Mouse (Mus musculus) liver, postnatal 0 days (tissue): ENCODE measurements at regions not wholly inside any gene's neighbourhood (a gene's known extent, or its start where the extent isn't known, plus 50 kb on each side); places are given as distances from the start of the nearest gene placed in this dataset.

Experiments
- ATAC-seq: fragments of 200-750 bp; cut with Nextera tagmentation; 2 replicates; pipeline ENCODE4 v1.8.0; 2017; ENCODE audit warnings: mild to moderate bottlenecking, moderate library complexity
- DNase-seq: peaks from one replicate; pipeline ENCODE4 v3.0.0-alpha.2; 2016
- H3K27ac ChIP-seq: fragments of 300-500 bp; sonication (generic); 2 replicates; pipeline ENCODE4 v1.5.1; 2014; ENCODE audit warnings: antibody characterized with exemption, moderate library complexity, mild to moderate bottlenecking, low read depth
- H3K27me3 ChIP-seq: fragments of 300-500 bp; sonication (generic); 2 replicates; pipeline ENCODE4 v1.6.1; 2014; ENCODE audit warnings: low read length, control low read depth, mixed read lengths; ENCODE audit not compliant: insufficient read depth
- H3K36me3 ChIP-seq: fragments of 300-500 bp; sonication (generic); replicated peaks from 2 replicates; pipeline ENCODE4 v1.6.1; 2014; ENCODE audit warnings: mild to moderate bottlenecking, control low read depth, low read length, moderate library complexity, mixed read lengths; ENCODE audit not compliant: insufficient read depth
- H3K4me1 ChIP-seq: fragments of 300-500 bp; sonication (generic); 2 replicates; pipeline ENCODE4 v1.6.1; 2014; ENCODE audit warnings: antibody characterized with exemption, mild to moderate bottlenecking, control low read depth; ENCODE audit not compliant: insufficient read depth
- H3K4me2 ChIP-seq: fragments of 300-500 bp; sonication (generic); 2 replicates; pipeline ENCODE4 v1.6.1; 2014; ENCODE audit warnings: low read depth, mild to moderate bottlenecking, low read length, moderate library complexity, mixed read lengths
- H3K4me3 ChIP-seq: fragments of 300-500 bp; sonication (generic); 2 replicates; pipeline ENCODE4 v1.5.1; 2014; ENCODE audit warnings: low read depth, low read length
- H3K9ac ChIP-seq: fragments of 300-500 bp; sonication (generic); replicated peaks from 2 replicates; pipeline ENCODE4 v1.6.1; 2014; ENCODE audit warnings: mild to moderate bottlenecking, moderate library complexity
- H3K9me3 ChIP-seq: fragments of 300-500 bp; sonication (generic); 2 replicates; pipeline ENCODE4 v1.6.1; 2016; ENCODE audit warnings: mild to moderate bottlenecking, control low read depth, low read length, mixed read lengths
- CTCF ChIP-seq: sonication (generic); IDR thresholded peaks from 2 replicates; pipeline ENCODE4 v1.5.1; 2016; ENCODE audit warnings: antibody characterized with exemption, low read depth
- EP300 ChIP-seq: IDR thresholded peaks from 2 replicates; pipeline ENCODE4 v1.6.1; 2016; ENCODE audit warnings: antibody characterized with exemption, low read depth, mild to moderate bottlenecking
- WGBS: fragments of 180-500 bp; shearing (Covaris S2); extraction: QIAGEN DNeasy Blood & Tissue Kit; methylation state at CpG from one replicate; pipeline ENCODE4 v1.1.7; 2014; ENCODE audit not compliant: insufficient replicate concordance; 5-methylcytosine and 5-hydroxymethylcytosine counted together

DNA sequence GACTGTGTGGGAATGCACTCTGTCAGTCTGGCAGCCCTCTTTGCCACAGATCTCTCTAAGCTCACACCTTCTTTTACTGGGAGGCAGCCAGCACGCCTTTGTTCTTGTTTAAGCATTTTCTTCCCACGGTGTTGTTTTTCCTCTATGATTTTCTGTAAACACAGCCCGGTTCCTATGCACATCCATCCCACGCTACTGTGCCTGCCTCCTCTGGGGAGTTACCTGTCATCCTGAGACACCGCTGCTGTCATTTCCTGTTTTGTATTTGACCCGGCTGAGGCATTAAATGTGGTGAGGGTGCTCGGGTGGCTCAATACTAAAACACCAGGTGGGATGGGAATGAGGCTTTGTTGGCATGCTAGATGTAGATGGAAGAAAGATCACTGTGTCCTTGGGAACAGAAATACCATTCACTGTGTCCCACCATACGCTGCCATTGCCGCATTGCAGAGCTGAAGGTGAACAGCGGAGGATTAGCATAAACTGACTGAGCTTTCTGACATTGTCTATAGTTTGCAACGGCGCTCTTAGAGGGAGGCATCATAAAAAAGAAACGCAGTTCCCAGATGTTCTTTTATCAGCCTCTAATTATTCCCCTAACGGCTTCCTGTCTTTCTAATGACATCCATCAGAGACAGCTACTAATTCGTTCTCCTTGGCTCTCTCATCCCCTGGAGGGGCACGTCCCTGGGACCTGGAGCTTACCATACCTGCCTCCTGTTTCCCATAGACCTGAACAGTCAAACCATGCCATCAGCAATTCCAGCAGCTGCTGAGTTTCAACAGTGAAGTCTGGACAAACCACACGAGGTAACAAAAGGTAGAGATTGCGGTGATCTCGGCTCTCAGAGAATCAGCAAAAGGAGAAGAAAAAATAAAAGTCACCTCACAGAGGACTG lies 201.8 kb upstream of the Nsun2 start:
- Histone ChIP-seq H3K27ac (no peak overlapping the region), H3K4me2 (no peak overlapping the region), H3K9ac (no peak overlapping the region), H3K9me3 (no peaks in the 10 kb centered on the region), H3K27me3 (no peaks in the 10 kb centered on the region), H3K36me3 (no peaks in the 10 kb centered on the region), H3K4me3 (no peak overlapping the region), H3K4me1 (no peaks in the 10 kb centered on the region)
- TF ChIP-seq CTCF (no peak), EP300 (no peak)
- DNase-seq: no peak
- 59% methylated on average over 19 of the region's 19 CpGs for WGBS
- ATAC-seq: no peak

DNA sequence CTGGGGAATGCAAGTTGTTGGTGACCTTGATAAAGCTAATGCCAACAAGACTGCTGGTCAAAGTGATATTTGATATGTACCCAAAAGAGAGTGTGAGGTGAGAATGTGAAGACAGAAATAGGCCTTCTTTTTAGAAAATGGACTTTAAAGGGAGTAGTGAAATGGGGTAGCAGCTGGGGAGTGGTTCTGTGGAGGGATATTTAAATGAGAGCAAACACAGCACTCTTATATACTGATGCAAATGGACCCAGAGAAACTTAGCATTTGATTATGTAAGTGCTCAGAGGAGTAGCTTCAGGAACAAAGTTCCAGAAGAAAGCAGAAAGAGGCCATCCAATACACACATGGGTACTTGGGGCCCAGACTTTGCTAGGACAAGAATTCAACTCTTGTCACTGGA lies 189.7 kb upstream of the Nsun2 start:
- Histone ChIP-seq H3K4me1 (no peaks in the 10 kb centered on the region), H3K4me2 (no peak overlapping the region), H3K36me3 (no peaks in the 10 kb centered on the region), H3K4me3 (no peak overlapping the region), H3K9ac (no peak overlapping the region), H3K9me3 (no peaks in the 10 kb centered on the region), H3K27ac (no peak overlapping the region), H3K27me3 (no peaks in the 10 kb centered on the region)
- DNase-seq: no peak
- TF ChIP-seq EP300: no peak
- no peak for TF ChIP-seq CTCF
- ATAC-seq: no peak

DNA sequence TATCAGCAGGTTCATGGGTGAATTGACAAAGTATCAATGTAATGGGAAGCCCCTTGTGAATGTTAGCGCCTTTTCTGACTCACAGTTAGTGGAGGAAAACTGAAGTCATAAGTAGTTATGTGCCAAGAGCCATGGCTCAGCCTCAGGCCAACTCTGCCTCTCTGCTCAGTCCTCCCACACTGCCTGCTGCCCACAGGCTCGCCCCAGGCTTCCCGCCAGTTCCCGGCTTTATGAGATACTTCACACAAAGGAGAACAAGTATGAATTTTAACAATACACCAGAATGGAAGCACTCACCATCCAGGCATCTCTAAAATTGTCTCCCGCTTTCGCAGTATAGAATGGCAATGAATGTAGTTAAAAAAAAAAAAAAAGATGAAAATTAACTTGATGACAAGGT lies 176.1 kb upstream of the Nsun2 start:
- no peak for ATAC-seq

DNA sequence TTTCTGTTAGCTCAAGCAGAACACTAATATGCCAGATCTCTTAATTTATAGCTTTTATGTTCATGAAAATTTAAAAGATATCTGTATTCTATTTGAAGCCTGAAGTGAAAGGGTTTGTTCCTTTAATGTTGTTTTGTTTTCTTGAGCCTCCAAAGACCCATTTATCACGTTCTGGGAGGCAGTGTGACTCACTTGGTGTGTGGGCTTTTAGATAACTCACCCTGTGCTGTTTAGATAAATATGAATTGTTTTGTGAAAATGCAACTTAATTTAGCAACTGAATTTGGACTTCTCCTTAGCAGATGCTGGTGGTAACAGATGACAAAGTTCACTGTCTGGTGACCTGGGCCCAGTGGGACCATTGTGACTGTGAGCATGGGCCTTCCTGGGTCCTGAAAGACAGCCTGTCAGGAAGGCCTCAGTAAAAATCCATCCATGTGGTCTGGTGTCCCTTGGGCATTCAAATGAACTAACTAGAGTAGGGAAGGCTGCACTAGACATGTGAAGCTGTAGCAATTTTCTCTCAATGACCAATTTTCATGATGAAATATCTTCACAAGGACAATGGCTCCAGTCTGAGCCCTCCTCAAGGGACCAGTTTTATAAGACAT lies 167.6 kb upstream of the Nsun2 start:
- no peak overlapping the region for H3K4me2 ChIP-seq
- H3K9ac ChIP-seq: no peak overlapping the region
- H3K4me3 ChIP-seq: no peak overlapping the region
- DNase-seq: no peak
- 39% methylated on average over 1 of the region's 1 CpGs for WGBS
- H3K4me1 ChIP-seq: peaks cover under 1% of the 10 kb centered on the region; the same call in 1 of the 2 replicates
- ATAC-seq: no peak
- H3K36me3 ChIP-seq: no peaks in the 10 kb centered on the region
- no peak overlapping the region for H3K27ac ChIP-seq
- no peaks in the 10 kb centered on the region for H3K27me3 ChIP-seq
- TF ChIP-seq CTCF (no peak), EP300 (no peak)
- peaks cover 10% of the 10 kb centered on the region; the same call in 1 of the 2 replicates for H3K9me3 ChIP-seq

More for the DNA sequence above, 176.1 kb upstream of the Nsun2 start:
- Histone ChIP-seq H3K9me3 (no peaks in the 10 kb centered on the region), H3K36me3 (no peaks in the 10 kb centered on the region), H3K4me2 (no peak overlapping the region), H3K27me3 (no peaks in the 10 kb centered on the region), H3K9ac (no peak overlapping the region), H3K4me1 (no peaks in the 10 kb centered on the region), H3K27ac (no peak overlapping the region), H3K4me3 (no peak overlapping the region)
- 88% methylated on average over 6 of the region's 6 CpGs for WGBS
- TF ChIP-seq EP300 (no peak), CTCF (no peak)
- no peak for DNase-seq

DNA sequence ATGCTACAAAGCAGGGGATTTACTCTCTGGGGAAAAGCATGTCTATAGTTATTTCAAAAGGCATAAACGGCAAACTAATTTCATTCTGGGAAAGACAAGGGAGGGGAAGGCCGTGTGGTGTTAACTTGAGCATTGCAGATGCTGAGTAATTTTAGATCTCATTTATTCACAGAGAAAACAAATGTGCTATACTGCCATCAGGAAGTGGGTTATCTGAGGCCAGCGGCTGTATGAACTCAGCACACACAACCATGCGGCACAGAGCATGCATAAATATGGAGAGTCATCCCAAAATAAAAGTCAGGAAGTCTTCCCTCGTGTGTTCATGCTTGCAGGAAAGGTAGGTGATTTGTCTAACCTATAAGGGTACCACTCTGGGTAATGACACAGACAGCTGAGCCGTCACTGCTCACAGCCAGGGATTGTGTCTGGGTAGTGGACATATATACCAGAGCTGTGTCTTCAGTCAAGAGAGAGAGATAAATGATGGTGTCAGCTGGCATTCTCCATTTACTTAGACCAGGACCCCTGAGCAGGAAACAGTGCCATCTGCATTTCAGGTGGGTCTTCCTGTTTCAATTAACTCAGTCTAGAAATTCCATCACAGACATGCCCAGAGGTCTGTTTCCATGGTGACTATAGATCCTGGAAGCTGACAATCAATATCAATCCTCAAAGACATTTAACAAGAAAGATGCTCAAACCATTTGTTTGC lies 160.3 kb upstream of the Nsun2 start:
- ATAC-seq: no peak

DNA sequence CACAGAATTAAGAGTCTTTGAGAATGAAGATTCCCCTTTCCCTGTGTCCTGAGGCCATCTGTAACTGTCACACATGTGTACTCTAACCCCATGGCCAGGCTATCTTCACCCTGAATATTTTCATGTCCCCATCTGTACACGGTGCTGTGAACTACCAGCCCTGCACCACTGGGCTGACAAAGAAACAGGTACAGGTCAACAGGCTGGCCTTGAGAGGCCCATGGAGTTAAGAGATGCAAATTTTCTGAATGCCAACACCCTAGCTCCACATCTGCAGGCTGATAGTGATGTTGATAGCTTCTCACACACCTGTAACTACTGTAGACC lies 159.8 kb upstream of the Nsun2 start:
- Histone ChIP-seq H3K27ac (no peak overlapping the region), H3K4me3 (no peak overlapping the region), H3K9me3 (peaks cover 2% of the 10 kb centered on the region; the same call in 1 of the 2 replicates), H3K27me3 (no peaks in the 10 kb centered on the region), H3K36me3 (no peaks in the 10 kb centered on the region), H3K4me1 (peaks cover 7% of the 10 kb centered on the region), H3K4me2 (no peak overlapping the region), H3K9ac (no peak overlapping the region)
- TF ChIP-seq EP300: no peak
- TF ChIP-seq CTCF: no peak
- WGBS: 60% methylated on average over 1 of the region's 1 CpGs
- no peak for DNase-seq
- ATAC-seq: no peak

More for the DNA sequence above, 160.3 kb upstream of the Nsun2 start:
- DNase-seq: no peak
- no peak overlapping the region for H3K4me3 ChIP-seq
- H3K9ac ChIP-seq: no peak overlapping the region
- no peak overlapping the region for H3K4me2 ChIP-seq
- peaks cover 5% of the 10 kb centered on the region; the same call in 1 of the 2 replicates for H3K9me3 ChIP-seq
- TF ChIP-seq CTCF (no peak), EP300 (no peak)
- no peak overlapping the region for H3K27ac ChIP-seq
- H3K27me3 ChIP-seq: no peaks in the 10 kb centered on the region
- no peaks in the 10 kb centered on the region for H3K36me3 ChIP-seq
- peaks cover 7% of the 10 kb centered on the region for H3K4me1 ChIP-seq
- WGBS: 66% methylated on average over 6 of the region's 6 CpGs
